Mouse (Mus musculus) CD4-positive, CD25-positive, alpha-beta regulatory T cell, adult 2 months (primary cell): Measurements from ENCODE around the gene Mdc1.

ENCODE experiments used
- DNase-seq: peaks from one replicate; pipeline ENCODE4 v3.0.0-alpha.2; 2012; ENCODE audit warnings: low read depth, low spot score

Mdc1 gene

GRCm38 (mm10) chr17:35841076-35841950 is at the start of gene Mdc1:
Gene Mdc1 (plus strand): TSS chr17:35841515.
- DNase-seq = peak; percentile 100

- DNase-seq = no peak
Observed at GRCm38 (mm10) chr17:35792837-35793236, 48.5 kb upstream of the Mdc1 start.

DNA sequence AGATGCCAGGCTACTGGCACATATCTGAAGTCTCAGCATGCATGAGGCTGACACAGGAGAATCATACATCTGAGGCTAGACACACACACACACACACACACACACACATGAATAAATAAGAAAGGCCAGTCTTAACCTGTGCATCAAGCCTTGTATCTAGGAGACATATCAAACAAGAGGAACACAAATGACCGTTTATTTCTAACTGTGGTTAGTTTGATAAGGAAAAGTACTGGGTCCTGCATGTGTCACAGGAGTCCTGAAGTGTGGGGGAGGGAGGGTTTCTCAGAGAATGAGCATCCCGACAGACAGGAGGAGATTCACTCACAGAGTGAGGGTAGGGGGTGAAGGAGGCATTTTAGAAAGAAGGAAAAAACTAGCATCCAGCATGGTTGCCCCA is 46.2 kb upstream of the Mdc1 start:
- no peak for DNase-seq

GRCm38 (mm10) chr17:35795656-35796055 is 45.7 kb upstream of the Mdc1 start:
- no peak for DNase-seq

DNA sequence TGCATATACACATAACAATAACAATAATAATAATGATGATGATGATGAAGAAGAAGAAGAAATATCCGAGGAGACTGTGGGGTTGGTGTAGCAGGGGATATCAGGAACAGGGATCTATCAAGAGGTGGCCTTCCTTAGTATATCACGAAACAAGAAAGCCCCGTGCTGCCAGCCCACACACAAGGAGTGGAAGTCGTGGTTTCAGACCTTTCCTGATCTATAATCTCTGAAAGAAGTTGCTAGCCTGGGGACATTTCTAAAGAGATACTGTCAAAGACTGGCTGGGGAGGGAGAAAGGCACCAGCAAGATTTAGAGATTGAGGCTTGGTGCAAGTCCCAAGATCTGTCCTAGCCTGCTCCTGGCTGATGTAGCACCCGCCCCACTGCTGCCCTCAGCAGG is 44.5 kb upstream of the Mdc1 start:
- DNase-seq = no peak

- DNase-seq = no peak
Observed at GRCm38 (mm10) chr17:35800905-35801304, 40.4 kb upstream of the Mdc1 start.

DNA sequence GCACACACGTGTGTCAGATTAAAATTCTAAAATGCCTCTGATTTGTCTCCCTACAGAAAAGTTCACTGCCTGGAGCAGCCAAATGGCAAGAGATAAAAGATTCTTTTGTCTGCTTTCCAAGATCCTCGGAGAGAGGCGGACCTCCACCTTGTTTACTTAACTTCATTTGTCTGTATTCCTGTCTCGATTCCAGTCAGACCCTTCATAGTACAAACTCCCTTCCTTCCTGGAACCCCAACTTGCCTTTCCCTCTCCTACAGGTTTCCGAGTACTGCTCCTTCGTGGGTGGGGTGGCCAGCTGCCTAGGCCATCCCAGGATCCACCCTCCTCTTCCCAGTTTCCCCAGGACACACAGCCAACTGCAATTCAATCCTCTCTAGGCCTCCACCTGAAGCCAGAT is 38.3 kb upstream of the Mdc1 start:
- DNase-seq = no peak

DNA sequence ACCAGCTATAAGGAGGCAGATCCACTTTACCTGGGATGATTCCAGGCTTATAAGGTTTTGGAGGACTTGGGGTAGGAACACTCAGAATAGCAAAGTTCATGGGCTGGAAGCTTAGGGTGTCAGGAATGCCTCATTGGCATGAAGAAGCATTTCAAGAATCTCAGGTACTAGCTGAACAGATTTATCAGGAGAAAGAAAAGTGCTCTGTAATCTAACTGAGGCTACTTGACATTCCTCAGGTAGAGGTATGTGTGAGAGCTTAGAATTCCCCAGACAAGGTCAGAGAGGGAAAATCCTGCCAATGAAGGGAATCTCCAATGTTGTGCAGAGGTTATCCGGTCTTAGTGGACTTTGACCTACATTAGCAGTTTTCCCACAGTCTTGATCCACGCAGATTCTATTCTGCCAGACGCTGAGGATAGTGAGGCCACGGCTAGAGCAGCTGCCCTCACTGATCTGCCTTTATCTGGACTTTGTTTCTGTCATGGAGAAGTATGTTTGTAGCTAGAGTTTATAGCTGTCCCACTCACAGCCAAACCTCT is 37.4 kb upstream of the Mdc1 start:
- no peak for DNase-seq

DNA sequence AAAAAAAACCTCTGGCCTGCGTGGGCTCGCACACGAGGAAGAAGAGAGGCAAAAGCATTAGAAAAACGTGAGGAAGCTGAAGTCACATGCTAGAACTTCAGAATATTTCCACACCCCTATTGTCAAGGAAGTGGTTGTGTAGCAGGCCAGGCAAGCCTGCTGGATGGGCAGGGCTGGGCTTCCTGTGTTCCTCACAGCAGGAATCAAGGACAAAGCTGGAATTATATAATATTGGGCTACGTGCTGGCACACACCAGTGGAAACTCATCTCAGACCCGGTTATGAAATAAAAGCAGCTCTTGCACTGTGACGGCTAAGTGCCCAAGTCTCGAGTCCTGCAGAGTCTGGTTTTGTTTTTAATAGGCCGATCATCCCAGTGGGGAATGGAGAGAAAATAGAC is 33.2 kb upstream of the Mdc1 start:
- no peak for DNase-seq

- DNase-seq = no peak
Observed at GRCm38 (mm10) chr17:35809395-35809794, 31.9 kb upstream of the Mdc1 start.

DNA sequence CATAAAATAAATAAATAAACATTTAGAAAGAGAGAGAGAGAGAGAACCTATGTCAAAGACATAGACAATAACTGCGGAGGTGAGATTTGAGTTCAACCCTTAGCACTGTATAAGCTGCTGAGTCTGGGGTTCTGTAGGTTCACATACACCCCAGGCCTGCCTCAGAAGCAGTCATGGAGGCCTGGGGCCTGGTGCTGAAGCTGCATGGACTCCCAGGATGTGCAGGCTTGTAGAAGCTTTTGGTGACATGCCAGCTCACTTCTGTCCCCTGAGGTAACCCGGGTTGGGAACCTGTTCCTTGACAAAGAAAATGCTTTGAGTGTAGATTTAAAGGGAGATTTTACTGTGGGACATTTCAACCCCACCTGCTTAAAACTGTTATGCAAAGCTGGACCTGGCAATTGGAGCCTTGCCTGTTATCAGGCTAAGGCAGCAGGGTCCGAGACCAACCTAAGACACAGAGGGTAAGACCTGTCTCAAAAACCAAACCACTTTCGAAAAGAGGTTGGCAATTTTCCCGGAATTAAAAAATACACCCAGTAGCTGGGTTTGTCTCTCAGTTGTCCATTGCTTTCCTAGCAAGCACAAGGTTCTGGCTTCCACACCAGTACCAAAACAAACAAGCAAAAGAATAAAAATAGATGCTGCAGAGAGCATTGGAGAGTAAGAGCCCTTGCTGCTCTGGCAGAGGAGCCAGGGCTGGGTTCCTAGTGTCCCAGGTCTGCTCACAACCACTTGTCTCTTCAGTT is 30.2 kb upstream of the Mdc1 start:
- DNase-seq = no peak

GRCm38 (mm10) chr17:35812307-35812706 is 29.0 kb upstream of the Mdc1 start:
- DNase-seq = no peak

DNA sequence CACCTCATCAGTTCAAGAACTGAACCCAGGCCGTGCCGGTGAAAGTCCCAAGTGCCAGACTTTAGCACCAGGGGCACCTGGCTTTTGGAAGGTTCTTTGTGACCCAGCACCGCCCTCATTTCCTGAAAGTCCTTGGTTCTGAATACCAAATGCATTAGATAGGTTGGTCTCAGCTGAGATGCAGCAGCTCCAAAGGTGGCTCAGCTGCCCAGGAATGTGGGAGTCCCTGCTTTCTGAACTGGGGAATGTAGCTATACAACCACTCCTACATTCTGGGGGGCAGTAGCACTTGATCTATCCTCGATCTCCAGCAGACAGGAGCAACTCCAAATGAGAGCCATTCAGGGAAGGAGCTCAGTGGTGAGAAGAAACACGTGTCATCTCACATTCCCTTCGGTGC is 28.6 kb upstream of the Mdc1 start:
- no peak for DNase-seq

DNA sequence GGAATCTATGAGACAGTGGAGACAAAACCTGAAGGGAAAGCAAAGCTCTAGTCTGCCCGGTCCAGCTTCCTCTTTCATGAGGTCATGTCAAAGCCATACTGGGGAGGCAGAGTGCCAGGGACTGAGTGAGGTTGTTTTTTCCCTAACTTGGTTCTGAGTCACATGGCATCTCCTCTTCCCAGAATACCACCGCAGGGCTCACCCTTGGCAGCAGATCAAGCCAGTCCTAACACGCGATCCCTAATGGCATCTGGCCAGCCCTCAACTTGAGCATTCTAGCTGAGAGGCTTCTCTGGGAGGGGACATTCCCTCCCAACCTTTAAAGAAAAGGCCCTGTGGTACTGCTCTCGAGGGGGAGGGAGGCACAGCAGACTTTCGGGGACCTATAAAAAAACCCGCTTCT is 28.1 kb upstream of the Mdc1 start:
- DNase-seq = peak; percentile 19

GRCm38 (mm10) chr17:35813653-35814052 is 27.7 kb upstream of the Mdc1 start:
- peak; percentile 51 for DNase-seq

GRCm38 (mm10) chr17:35814678-35815077 is 26.6 kb upstream of the Mdc1 start:
- no peak for DNase-seq

GRCm38 (mm10) chr17:35815836-35816235 is 25.5 kb upstream of the Mdc1 start:
- no peak for DNase-seq

DNA sequence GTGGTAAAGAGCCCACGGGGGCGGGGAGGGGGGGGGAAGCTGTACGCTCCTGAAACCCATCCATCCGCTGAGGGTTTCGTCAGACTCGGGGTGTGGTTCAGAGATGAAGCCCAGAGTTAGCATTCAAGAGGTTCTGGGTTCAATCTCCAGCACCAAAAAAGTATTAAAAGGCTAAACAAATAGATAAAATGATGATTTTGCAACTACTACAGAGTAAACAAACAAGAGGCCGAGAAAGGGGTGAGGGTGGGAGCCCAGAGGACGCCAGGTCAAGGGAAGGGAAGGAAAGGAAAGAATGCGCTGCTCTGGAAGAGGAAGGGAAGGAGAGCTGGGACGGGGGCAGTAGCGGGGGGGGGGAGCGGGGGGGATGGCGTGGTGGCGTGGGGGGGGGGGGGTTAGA is 24.6 kb upstream of the Mdc1 start:
- DNase-seq = no peak

- DNase-seq = no peak
Observed at GRCm38 (mm10) chr17:35817226-35817625, 24.1 kb upstream of the Mdc1 start.

DNA sequence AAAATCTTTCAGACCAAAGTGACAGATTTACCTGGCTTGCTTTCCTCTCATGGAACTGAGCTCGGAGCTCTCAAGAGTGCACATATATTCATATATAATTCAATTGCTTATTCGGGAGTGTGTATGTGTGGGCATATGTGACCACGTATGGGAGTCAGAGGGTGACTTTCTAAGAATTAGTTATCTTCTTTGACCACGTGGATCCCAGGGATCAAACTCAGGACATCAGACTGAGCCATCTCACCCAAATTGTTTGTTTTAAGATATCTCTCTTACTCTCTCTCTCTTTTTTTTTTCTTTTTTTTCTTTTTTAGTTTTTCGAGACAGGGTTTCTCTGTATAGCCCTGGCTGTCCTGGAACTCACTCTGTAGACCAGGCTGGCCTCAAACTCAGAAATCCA is 21.2 kb upstream of the Mdc1 start:
- DNase-seq = no peak

DNA sequence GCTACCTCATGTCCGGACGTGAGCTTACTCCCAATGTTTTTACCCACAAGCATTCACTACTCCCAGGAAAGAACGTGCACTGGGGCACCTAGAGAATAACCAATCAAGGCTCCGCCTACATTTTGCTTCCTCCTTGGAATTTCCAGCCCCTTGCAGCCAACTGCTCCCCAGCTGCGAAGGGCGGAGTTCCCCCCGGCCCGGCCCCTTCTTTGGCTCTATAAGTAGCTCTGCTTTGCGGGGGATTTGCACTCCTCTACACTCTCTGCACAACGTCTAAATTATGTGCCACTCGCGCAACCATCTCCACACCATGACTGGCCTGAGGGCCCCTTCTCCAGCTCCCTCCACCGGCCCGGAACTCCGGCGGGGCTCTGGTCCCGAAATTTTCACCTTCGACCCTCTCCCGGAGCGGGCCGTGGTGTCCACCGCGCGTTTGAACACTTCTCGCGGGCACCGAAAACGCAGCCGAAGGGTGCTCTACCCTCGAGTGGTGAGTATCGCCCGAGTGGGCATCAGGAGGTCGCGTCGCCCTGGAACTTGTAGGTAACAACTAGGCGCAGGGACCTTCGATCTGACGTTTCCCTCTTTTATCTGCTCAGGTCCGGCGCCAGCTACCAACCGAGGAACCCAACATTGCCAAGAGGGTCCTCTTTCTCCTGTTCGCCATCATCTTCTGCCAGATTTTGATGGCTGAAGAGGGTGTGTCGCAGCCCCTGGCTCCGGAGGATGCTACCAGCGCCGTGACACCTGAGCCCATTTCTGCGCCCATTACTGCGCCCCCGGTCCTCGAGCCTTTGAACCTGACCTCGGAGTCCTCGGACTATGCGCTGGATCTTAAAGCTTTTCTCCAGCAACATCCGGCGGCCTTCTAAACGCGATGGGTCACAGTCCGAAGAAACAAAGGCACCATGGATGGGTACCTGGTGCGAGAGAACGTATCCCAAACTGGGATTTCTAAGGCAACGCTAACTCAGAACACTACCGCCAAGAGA is 19.6 kb upstream of the Mdc1 start, which contains the start of gene Ier3:
TSS of gene Ier3 (plus strand) at position 246 of the 992 bp plus-strand sequence.
- DNase-seq = peak; percentile 53
